Mouse (Mus musculus): ENCODE results near the gene Mpped2. TPM values are rescaled to one million over a fixed set of nuclear protein-coding genes. Genes with fewer than 3 reads are reported as not detected.

Gene Mpped2
- total and polyA plus RNA-seq, 3 experiments: not detected

- Histone ChIP-seq H3K27me3 (replicated peaks) (no peaks in the 10 kb centered on the region), H3K4me3 (replicated peaks in 1 of 3; ENCODE audit: low read depth in 2 of 3, low read length in 2 of 3, poor library complexity in 1 of 3) (no peak overlapping the region), H3K79me2 (replicated peaks; ENCODE audit: control insufficient read depth, extremely low read depth, insufficient read depth, poor library complexity, severe bottlenecking) (no peaks in the 10 kb centered on the region), H3K9ac (ENCODE audit: insufficient read depth, low read depth) (no peak overlapping the region), H3K4me2 (ENCODE audit: insufficient read depth, low read depth, poor library complexity, severe bottlenecking) (no peak overlapping the region), H3K4me1 (ENCODE audit: control insufficient read depth in 1 of 2, insufficient read depth in 2 of 2) (no peaks in the 10 kb centered on the region), H3K27ac (ENCODE audit: insufficient read depth, low read depth) (no peak overlapping the region), H3K9me3 (replicated peaks; ENCODE audit: low read length) (peaks cover 62% of the 10 kb centered on the region), H3K36me3 (replicated peaks in 1 of 2; ENCODE audit: control insufficient read depth in 1 of 2, insufficient read depth in 1 of 2, low read length in 1 of 2) (no peaks in the 10 kb centered on the region)
- dilution Hi-C loops (cut with MboI; ENCODE audit: extremely low pct_ligation_motif_present, extremely low pct_unique_long_range_greater_than_20kb, low sequenced_read_pairs) (no loop called here), in situ Hi-C loops (cut with MboI; ENCODE audit: low pct_ligation_motif_present, low pct_unique_long_range_greater_than_20kb, low sequenced_read_pairs) (no loop called here)
- no peak for DNase-seq (ENCODE audit: extremely low read depth)
- TF ChIP-seq USF1 (IDR thresholded peaks at IDR 0.05; ENCODE audit: low read depth, low read length) (no peak), TBP (conservative IDR thresholded peaks at IDR 0.05; ENCODE audit: low read depth, low read length) (no peak), ELF1 (IDR thresholded peaks at IDR 0.05; ENCODE audit: low read depth, low read length) (no peak), USF2 (conservative IDR thresholded peaks at IDR 0.05; ENCODE audit: low read depth, low read length) (no peak), NELFE (IDR thresholded peaks at IDR 0.05; ENCODE audit: low read depth, low read length) (no peak), HCFC1 (IDR thresholded peaks at IDR 0.05; ENCODE audit: low read depth, low read length) (no peak), CHD2 (IDR thresholded peaks at IDR 0.05; ENCODE audit: low read length) (no peak), RAD21 (IDR thresholded peaks at IDR 0.05; ENCODE audit: low read depth, low read length) (no peak), SMC3 (IDR thresholded peaks at IDR 0.05; ENCODE audit: low read depth, low read length) (no peak), ZMIZ1 (IDR thresholded peaks at IDR 0.05; ENCODE audit: low read depth, low read length) (no peak), TCF12 (IDR thresholded peaks at IDR 0.05; ENCODE audit: low read depth, low read length) (no peak), SIN3A (IDR thresholded peaks at IDR 0.05; ENCODE audit: low read length) (no peak)
Measured at GRCm38 (mm10) chr2:106710862-106711477, 17.9 kb downstream of the Mpped2 start.

- no peak for TF ChIP-seq ELF1 (IDR thresholded peaks at IDR 0.05; ENCODE audit: low read depth, low read length)
- in situ Hi-C loops (cut with MboI; ENCODE audit: low pct_ligation_motif_present, low pct_unique_long_range_greater_than_20kb, low sequenced_read_pairs) (no loop called here), dilution Hi-C loops (cut with MboI; ENCODE audit: extremely low pct_ligation_motif_present, extremely low pct_unique_long_range_greater_than_20kb, low sequenced_read_pairs) (no loop called here)
Measured at GRCm38 (mm10) chr2:106711506-106711905, 18.4 kb downstream of the Mpped2 start.

GRCm38 (mm10) chr2:106713151-106713550, 20.1 kb downstream of the Mpped2 start:
- H3K27me3 ChIP-seq (replicated peaks): no peaks in the 10 kb centered on the region
- peaks cover 63% of the 10 kb centered on the region for H3K9me3 ChIP-seq (replicated peaks; ENCODE audit: low read length)
- TF ChIP-seq MAFK (IDR thresholded peaks at IDR 0.05; ENCODE audit: insufficient replicate concordance, low read length): no peak
- no peak for TF ChIP-seq TBP (conservative IDR thresholded peaks at IDR 0.05; ENCODE audit: low read depth, low read length)
- TF ChIP-seq UBTF (IDR thresholded peaks at IDR 0.05; ENCODE audit: low read depth, low read length): no peak
- no peak for TF ChIP-seq PAX5 (IDR thresholded peaks at IDR 0.05; ENCODE audit: low read length)
- TF ChIP-seq ZKSCAN1 (IDR thresholded peaks at IDR 0.05; ENCODE audit: borderline replicate concordance, low read depth, low read length): no peak
- no peak for TF ChIP-seq GABPA (IDR thresholded peaks at IDR 0.05; ENCODE audit: insufficient replicate concordance, low read depth, low read length)
- no peak for TF ChIP-seq ELF1 (IDR thresholded peaks at IDR 0.05; ENCODE audit: low read depth, low read length)
- TF ChIP-seq IRF4 (IDR thresholded peaks at IDR 0.05; ENCODE audit: low read depth, low read length): no peak
- TF ChIP-seq ZNF384 (IDR thresholded peaks at IDR 0.05; ENCODE audit: low read depth, low read length): no peak
- no peak for TF ChIP-seq CTCF (conservative IDR thresholded peaks at IDR 0.05 in 1 of 2, IDR thresholded peaks at IDR 0.05 in 1 of 2; ENCODE audit: low read depth in 2 of 2, low read length in 2 of 2)
- TF ChIP-seq ZMIZ1 (IDR thresholded peaks at IDR 0.05; ENCODE audit: low read depth, low read length): no peak
- TF ChIP-seq POLR2A (IDR thresholded peaks at IDR 0.05; ENCODE audit: low read depth, low read length): no peak
- TF ChIP-seq HCFC1 (IDR thresholded peaks at IDR 0.05; ENCODE audit: low read depth, low read length): no peak
- no peak for TF ChIP-seq MXI1 (IDR thresholded peaks at IDR 0.05; ENCODE audit: low read depth, low read length)
- no peak for TF ChIP-seq CHD2 (IDR thresholded peaks at IDR 0.05; ENCODE audit: low read length)
- no peak for TF ChIP-seq NRF1 (IDR thresholded peaks at IDR 0.05; ENCODE audit: low read depth, low read length)
- TF ChIP-seq RAD21 (IDR thresholded peaks at IDR 0.05; ENCODE audit: low read depth, low read length): no peak
- no peak for TF ChIP-seq SMC3 (IDR thresholded peaks at IDR 0.05; ENCODE audit: low read depth, low read length)
- H3K27ac ChIP-seq (ENCODE audit: insufficient read depth, low read depth): no peak overlapping the region
- no peak overlapping the region for H3K4me3 ChIP-seq (replicated peaks in 1 of 3; ENCODE audit: low read depth in 2 of 3, low read length in 2 of 3, poor library complexity in 1 of 3)
- DNase-seq (ENCODE audit: extremely low read depth): no peak
- H3K36me3 ChIP-seq (replicated peaks in 1 of 2; ENCODE audit: control insufficient read depth in 1 of 2, insufficient read depth in 1 of 2, low read length in 1 of 2): no peaks in the 10 kb centered on the region
- dilution Hi-C loops (cut with MboI; ENCODE audit: extremely low pct_ligation_motif_present, extremely low pct_unique_long_range_greater_than_20kb, low sequenced_read_pairs): no loop called here
- no peaks in the 10 kb centered on the region for H3K79me2 ChIP-seq (replicated peaks; ENCODE audit: control insufficient read depth, extremely low read depth, insufficient read depth, poor library complexity, severe bottlenecking)
- no peak overlapping the region for H3K4me2 ChIP-seq (ENCODE audit: insufficient read depth, low read depth, poor library complexity, severe bottlenecking)
- no peaks in the 10 kb centered on the region for H3K4me1 ChIP-seq (ENCODE audit: control insufficient read depth in 1 of 2, insufficient read depth in 2 of 2)
- in situ Hi-C loops (cut with MboI; ENCODE audit: low pct_ligation_motif_present, low pct_unique_long_range_greater_than_20kb, low sequenced_read_pairs): no loop called here
- no peak overlapping the region for H3K9ac ChIP-seq (ENCODE audit: insufficient read depth, low read depth)

More at GRCm38 (mm10) chr2:106711506-106711905, 18.4 kb downstream of the Mpped2 start:
- Histone ChIP-seq H3K79me2 (replicated peaks; ENCODE audit: control insufficient read depth, extremely low read depth, insufficient read depth, poor library complexity, severe bottlenecking) (no peaks in the 10 kb centered on the region), H3K4me2 (ENCODE audit: insufficient read depth, low read depth, poor library complexity, severe bottlenecking) (no peak overlapping the region), H3K36me3 (replicated peaks in 1 of 2; ENCODE audit: control insufficient read depth in 1 of 2, insufficient read depth in 1 of 2, low read length in 1 of 2) (no peaks in the 10 kb centered on the region), H3K27me3 (replicated peaks) (no peaks in the 10 kb centered on the region), H3K4me3 (replicated peaks in 1 of 3; ENCODE audit: low read depth in 2 of 3, low read length in 2 of 3, poor library complexity in 1 of 3) (no peak overlapping the region), H3K9me3 (replicated peaks; ENCODE audit: low read length) (peaks cover 63% of the 10 kb centered on the region), H3K4me1 (ENCODE audit: control insufficient read depth in 1 of 2, insufficient read depth in 2 of 2) (no peaks in the 10 kb centered on the region), H3K9ac (ENCODE audit: insufficient read depth, low read depth) (no peak overlapping the region), H3K27ac (ENCODE audit: insufficient read depth, low read depth) (no peak overlapping the region)
- no peak for DNase-seq (ENCODE audit: extremely low read depth)

Measured in CH12.LX (cell line).